Mouse (Mus musculus) forebrain, embryonic 12.5 days (tissue): Measurements from ENCODE around the gene Raet1e. TPM values are rescaled to one million over a fixed set of nuclear protein-coding genes. Genes with fewer than 3 reads are reported as not detected.
"Not testable (repeated sequence)": the region's sequence is repeated elsewhere in the genome, so short reads cannot be mapped to it uniquely, and the experiment has no call there.

Source experiments
- ATAC-seq: fragments of 200-750 bp; cut with Nextera tagmentation; 2 replicates; pipeline ENCODE4 v1.8.0; 2017; ENCODE audit warnings: moderate TSS enrichment; ENCODE audit not compliant: low FRiP score
- H3K27ac ChIP-seq: fragments of 300-500 bp; sonication (generic); 2 replicates; pipeline ENCODE4 v1.5.1; 2016; ENCODE audit warnings: mild to moderate bottlenecking
- H3K27me3 ChIP-seq: fragments of 300-500 bp; sonication (generic); 2 replicates; pipeline ENCODE4 v1.6.1; 2016; ENCODE audit warnings: mild to moderate bottlenecking
- H3K36me3 ChIP-seq: fragments of 300-500 bp; sonication (generic); replicated peaks from 2 replicates; pipeline ENCODE4 v1.6.1; 2016; ENCODE audit warnings: mild to moderate bottlenecking
- H3K4me1 ChIP-seq: fragments of 300-500 bp; sonication (generic); 2 replicates; pipeline ENCODE4 v1.6.1; 2016
- H3K4me2 ChIP-seq: fragments of 300-500 bp; sonication (generic); 2 replicates; pipeline ENCODE4 v1.6.1; 2016; ENCODE audit warnings: mild to moderate bottlenecking, moderate library complexity
- H3K4me3 ChIP-seq: fragments of 300-500 bp; sonication (generic); replicated peaks from 2 replicates; pipeline ENCODE4 v1.5.1; 2016; ENCODE audit warnings: mild to moderate bottlenecking
- H3K9ac ChIP-seq: fragments of 300-500 bp; sonication (generic); 2 replicates; pipeline ENCODE4 v1.6.1; 2016; ENCODE audit warnings: mild to moderate bottlenecking
- H3K9me3 ChIP-seq: fragments of 300-500 bp; sonication (generic); 2 replicates; pipeline ENCODE4 v1.6.1; 2016
- WGBS: fragments of 180-500 bp; shearing (Covaris S2); methylation state at CpG from one replicate; pipeline ENCODE4 v1.1.7; 2016; 5-methylcytosine and 5-hydroxymethylcytosine counted together
- polyA plus RNA-seq: library from polyadenylated mRNA; unstranded; fragments of >200 nt; fragmentation: Nextera tagmentation; extraction: Ambion mirVana; gene quantifications from 2 replicates; pipeline ENCODE4 v1.2.1, GENCODE M21; 2016

Gene Raet1e
- polyA plus RNA-seq, 1 experiment from 2014 or later: 5.9 TPM

DNA sequence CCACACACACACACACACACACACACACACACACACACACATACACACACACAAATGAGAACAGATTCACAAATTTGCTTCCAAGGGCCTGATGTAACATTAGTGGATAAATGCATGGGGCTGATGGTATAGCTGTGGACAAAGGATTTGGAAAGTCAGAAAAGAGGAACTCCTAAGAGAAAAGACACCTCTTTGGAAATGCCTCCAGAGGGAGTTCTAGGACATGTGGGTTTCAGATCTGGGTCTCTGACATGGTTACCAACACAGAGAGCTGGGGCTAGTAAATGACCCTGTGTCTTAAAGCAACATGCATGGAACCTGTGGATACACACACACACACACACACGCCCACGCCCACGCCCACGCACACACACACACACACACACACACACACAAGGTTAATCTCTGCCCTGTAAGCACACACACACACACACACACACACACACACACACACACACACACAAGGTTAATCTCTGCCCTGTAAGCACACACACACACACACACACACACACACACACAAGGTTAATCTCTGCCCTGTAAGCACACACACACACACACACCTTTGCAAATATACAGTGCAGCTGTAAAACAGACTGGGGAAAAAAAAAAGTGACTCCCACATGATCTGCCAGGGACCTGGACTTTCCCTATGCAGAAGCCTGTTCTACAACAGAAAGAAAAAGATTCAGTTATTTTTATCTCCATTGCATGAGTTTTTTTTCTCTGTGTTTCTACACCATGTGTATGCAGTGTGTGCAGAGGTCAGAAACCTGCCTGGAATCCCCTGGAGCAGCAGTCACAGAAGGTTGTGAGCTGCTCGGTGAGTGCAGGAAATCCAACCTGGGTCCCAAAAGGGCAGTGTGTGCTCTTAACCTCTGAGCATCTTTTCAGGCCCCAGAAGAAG, 14.3 kb downstream of the Raet1e start:
- not testable (repeated sequence) for H3K27me3 ChIP-seq, ATAC-seq, H3K4me1 ChIP-seq, H3K36me3 ChIP-seq, H3K27ac ChIP-seq, H3K4me3 ChIP-seq, H3K9me3 ChIP-seq, H3K9ac ChIP-seq
- H3K4me2 ChIP-seq: peak overlapping the region; percentile 32
- WGBS: 77% methylated on average over 4 of the region's 5 CpGs

DNA sequence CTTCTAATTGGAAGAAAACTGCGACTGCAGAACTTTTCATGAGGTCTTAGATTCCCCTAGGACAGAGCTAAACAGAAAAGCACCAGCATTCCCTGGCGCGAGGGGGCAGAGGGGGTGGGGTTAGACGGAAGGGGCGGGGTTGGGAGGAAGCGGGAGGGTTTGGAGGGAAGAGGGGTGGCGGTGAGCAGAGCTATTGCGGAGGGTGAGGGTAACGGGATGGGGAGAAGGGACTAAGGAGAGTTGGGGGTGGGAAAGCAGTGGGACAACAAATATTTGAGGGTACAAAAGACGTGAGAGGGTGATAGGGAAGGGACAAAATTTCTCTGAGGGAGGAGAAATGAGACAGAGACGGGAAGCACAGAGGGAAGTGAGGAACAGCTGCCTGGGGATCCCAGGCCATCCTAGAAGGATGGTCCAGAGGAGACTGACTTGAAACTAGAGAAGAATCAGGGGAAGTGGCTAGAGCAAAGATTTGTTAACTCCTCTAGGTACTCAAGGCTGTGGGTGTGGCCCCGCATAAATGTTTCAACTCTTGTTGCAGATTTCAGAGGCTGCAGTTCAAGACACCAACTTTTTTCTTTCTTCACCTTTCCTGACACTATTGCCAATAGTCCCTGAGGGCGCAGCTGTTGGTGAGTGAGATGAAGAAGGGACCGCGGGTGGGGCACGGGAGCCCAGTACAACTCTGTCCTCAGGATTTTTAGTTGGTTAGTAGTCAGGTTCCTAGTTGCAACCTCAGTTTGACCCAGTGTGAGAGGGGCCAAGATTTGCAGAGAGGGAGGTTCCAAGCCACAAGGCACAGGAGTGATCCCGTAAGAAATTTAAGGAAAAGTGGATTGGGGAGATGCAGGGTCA, 15.2 kb downstream of the Raet1e start:
- 16% methylated on average over 11 of the region's 17 CpGs for WGBS
- H3K27me3 ChIP-seq, H3K27ac ChIP-seq, H3K36me3 ChIP-seq, H3K4me3 ChIP-seq, H3K9ac ChIP-seq, H3K4me1 ChIP-seq, H3K9me3 ChIP-seq: not testable (repeated sequence)
- peak overlapping the region; percentile 32 for H3K4me2 ChIP-seq
- peak; percentile 73 for ATAC-seq

GRCm38 (mm10) chr10:22174190-22174487, 15.8 kb downstream of the Raet1e start:
- H3K9ac ChIP-seq, H3K27me3 ChIP-seq, H3K36me3 ChIP-seq, H3K4me1 ChIP-seq, H3K9me3 ChIP-seq, H3K4me3 ChIP-seq, H3K4me2 ChIP-seq, H3K27ac ChIP-seq, ATAC-seq: not testable (repeated sequence)
- 76% methylated on average over 2 of the region's 2 CpGs for WGBS

GRCm38 (mm10) chr10:22176515-22176914, 18.1 kb downstream of the Raet1e start:
- WGBS: 83% methylated on average over 2 of the region's 2 CpGs

DNA sequence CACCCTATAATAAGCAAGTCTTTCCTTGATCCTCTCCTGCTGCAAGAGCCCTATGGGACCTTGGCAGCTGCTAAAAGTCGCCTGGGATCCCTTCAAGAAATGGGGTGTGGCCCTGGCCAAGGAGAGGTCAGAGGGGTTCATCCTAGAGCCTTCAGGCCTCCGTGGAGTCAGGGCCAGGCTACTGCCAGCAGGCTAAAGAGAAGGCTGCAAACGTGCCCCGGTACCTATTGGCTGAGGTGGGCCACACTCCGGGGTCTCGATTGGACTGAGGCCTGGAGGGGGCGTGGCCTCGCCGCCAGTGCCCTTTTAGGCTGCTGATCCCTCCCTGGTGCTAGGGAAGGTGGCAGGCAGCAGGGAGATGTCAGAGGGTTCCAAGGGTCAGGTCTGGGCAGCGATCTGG, 32.7 kb downstream of the Raet1e start:
- not testable (repeated sequence) for H3K27ac ChIP-seq, H3K4me1 ChIP-seq, H3K36me3 ChIP-seq, H3K27me3 ChIP-seq, H3K9me3 ChIP-seq, H3K9ac ChIP-seq, H3K4me3 ChIP-seq
- 10% methylated on average over 7 of the region's 10 CpGs for WGBS
- H3K4me2 ChIP-seq: peak overlapping the region; percentile 32; the same call in 1 of the 2 replicates
- peak; percentile 78 for ATAC-seq

More at GRCm38 (mm10) chr10:22176515-22176914, 18.1 kb downstream of the Raet1e start:
- not testable (repeated sequence) for H3K27ac ChIP-seq, ATAC-seq, H3K9ac ChIP-seq, H3K4me1 ChIP-seq, H3K4me3 ChIP-seq, H3K4me2 ChIP-seq, H3K36me3 ChIP-seq, H3K27me3 ChIP-seq, H3K9me3 ChIP-seq

DNA sequence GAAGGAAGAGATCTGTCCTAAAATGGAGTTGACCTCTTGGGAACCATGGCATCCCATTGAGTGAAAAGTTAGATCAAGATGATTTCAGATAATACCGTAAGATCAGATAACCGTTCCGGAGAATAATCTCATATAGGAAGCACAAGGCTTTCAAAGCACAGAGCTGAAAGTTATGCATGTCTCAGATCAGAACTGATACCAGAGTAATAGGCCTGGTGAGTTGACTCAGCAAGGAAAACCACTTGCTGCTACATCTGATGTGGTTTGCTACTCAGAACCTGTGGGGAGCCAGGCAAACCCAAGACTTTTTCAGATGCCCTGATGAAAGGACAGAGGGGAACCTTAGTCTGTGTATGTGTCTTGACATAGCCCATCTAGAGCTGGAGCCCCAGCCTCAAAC, 43.0 kb downstream of the Raet1e start:
- not testable (repeated sequence) for H3K9ac ChIP-seq, H3K27ac ChIP-seq, ATAC-seq, H3K4me1 ChIP-seq, H3K27me3 ChIP-seq, H3K4me3 ChIP-seq, H3K4me2 ChIP-seq, H3K36me3 ChIP-seq, H3K9me3 ChIP-seq
- WGBS: 100% methylated on average over 2 of the region's 3 CpGs

GRCm38 (mm10) chr10:22202784-22203583, 44.6 kb downstream of the Raet1e start:
- not testable (repeated sequence) for H3K4me3 ChIP-seq, ATAC-seq, H3K9me3 ChIP-seq, H3K27me3 ChIP-seq, H3K4me1 ChIP-seq, H3K9ac ChIP-seq, H3K36me3 ChIP-seq, H3K27ac ChIP-seq, H3K4me2 ChIP-seq
- no CpG with 5 or more reads among the region's 2 CpGs for WGBS

GRCm38 (mm10) chr10:22206443-22206842, 48.1 kb downstream of the Raet1e start:
- H3K4me2 ChIP-seq, H3K27ac ChIP-seq, H3K36me3 ChIP-seq, H3K27me3 ChIP-seq, H3K9ac ChIP-seq, H3K9me3 ChIP-seq, ATAC-seq, H3K4me3 ChIP-seq, H3K4me1 ChIP-seq: not testable (repeated sequence)
- WGBS: 73% methylated on average over 1 of the region's 1 CpGs

DNA sequence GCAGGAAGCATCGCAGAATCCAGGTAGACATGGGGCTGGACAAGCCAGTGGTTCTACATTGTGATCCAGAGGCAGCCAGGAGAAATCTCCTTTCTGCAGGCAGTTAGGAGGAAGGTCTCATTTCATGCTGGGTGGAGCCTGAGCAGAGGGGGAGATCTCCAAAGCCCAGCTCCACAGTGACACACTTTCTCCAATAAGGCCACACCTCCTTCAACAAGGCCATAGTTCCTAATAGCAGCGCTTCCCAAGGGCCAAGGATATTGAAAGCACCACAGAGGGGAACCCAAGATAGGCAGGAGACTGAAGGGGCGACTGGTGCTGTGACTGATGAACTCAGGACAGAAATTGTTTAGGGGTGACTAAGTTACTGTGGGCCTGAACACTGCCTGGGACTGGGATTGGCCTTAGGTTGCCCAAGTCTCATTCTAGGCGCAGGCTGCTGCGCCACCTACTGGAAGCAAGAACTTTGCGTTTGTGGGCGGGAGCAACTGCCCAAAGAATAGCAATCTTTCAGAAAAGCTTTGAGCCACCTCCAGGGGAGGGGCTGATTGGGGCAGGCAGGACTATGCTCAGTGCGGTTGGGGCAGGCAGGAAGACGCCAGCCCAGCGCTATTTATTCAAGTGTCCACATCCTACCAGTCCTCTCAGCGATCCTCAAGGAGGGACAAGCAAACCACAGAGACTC, 53.8 kb downstream of the Raet1e start:
- H3K27me3 ChIP-seq, H3K9me3 ChIP-seq, H3K27ac ChIP-seq, H3K4me2 ChIP-seq, H3K4me1 ChIP-seq, H3K9ac ChIP-seq, H3K4me3 ChIP-seq, H3K36me3 ChIP-seq: not testable (repeated sequence)
- 0% methylated on average over 8 of the region's 11 CpGs for WGBS
- peak; percentile 67; the same call in 1 of the 2 replicates for ATAC-seq

GRCm38 (mm10) chr10:22223474-22224349, 65.3 kb downstream of the Raet1e start:
- not testable (repeated sequence) for H3K27me3 ChIP-seq, H3K4me3 ChIP-seq, H3K27ac ChIP-seq, H3K4me2 ChIP-seq, H3K4me1 ChIP-seq, H3K9ac ChIP-seq, H3K9me3 ChIP-seq, H3K36me3 ChIP-seq
- ATAC-seq: peak; percentile 79
- WGBS: no CpG with 5 or more reads among the region's 7 CpGs

- no peak for ATAC-seq
- Histone ChIP-seq H3K4me2 (no peak overlapping the region), H3K27me3 (no peaks in the 10 kb centered on the region), H3K36me3 (no peaks in the 10 kb centered on the region), H3K9me3 (0 out of 2 replicates have a peak, but pooled peaks cover 7% of the 10 kb centered on the region), H3K4me1 (no peaks in the 10 kb centered on the region), H3K9ac (no peak overlapping the region), H3K27ac (no peak overlapping the region), H3K4me3 (no peak overlapping the region)
- WGBS: 90% methylated on average over 8 of the region's 8 CpGs
Measured at GRCm38 (mm10) chr10:22265060-22265459, 106.7 kb downstream of the Raet1e start.
